Mouse (Mus musculus) mammary gland, adult 2 months (tissue): ENCODE results near the gene Olfr1555-ps1. TPM values are rescaled to one million over a fixed set of nuclear protein-coding genes. Genes with fewer than 3 reads are reported as not detected.

Source experiments
- polyA plus RNA-seq: library from polyadenylated mRNA; depleted of rRNA; stranded (reverse); fragments of >200 nt; gene quantifications from 2 replicates; pipeline ENCODE4 v1.2.3, GENCODE M21; 2012; ENCODE audit warnings: low replicate concordance; rRNA removed

Olfr1555-ps1 gene
- not detected in 2 replicates for polyA plus RNA-seq

GRCm38 (mm10) chr19:12170062-12170599 lies at the start of gene Olfr1555-ps1:
TSS of gene Olfr1555-ps1 (minus strand) at chr19:12170112.

GRCm38 (mm10) chr19:12200334-12200733 lies 30.4 kb upstream of the Olfr1555-ps1 start, which contains the start of gene Olfr1431:
TSS of gene Olfr1431 (plus strand) at chr19:12200634.

GRCm38 (mm10) chr19:12123103-12123502 lies 46.8 kb downstream of the Olfr1555-ps1 start, which contains the start of gene Olfr76:
TSS of gene Olfr76 (minus strand) at chr19:12123203.

GRCm38 (mm10) chr19:12115797-12116196 lies 54.1 kb downstream of the Olfr1555-ps1 start, which contains the start of gene Olfr1428:
TSS of gene Olfr1428 (minus strand) at chr19:12115897.

Other genes starting within 250 kb of the Olfr1555-ps1 start
- 10.3 and 21.0 TPM in 2 replicates for gene Osbp, start 204.2 kb downstream of the Olfr1555-ps1 start, polyA plus RNA-seq
- not detected in 2 replicates for gene Olfr1423, start 128.8 kb downstream of the Olfr1555-ps1 start, polyA plus RNA-seq
- gene Olfr1424, start 107.4 kb downstream of the Olfr1555-ps1 start, polyA plus RNA-seq: not detected in 2 replicates
- gene Olfr1425, start 92.4 kb downstream of the Olfr1555-ps1 start, polyA plus RNA-seq: not detected in 2 replicates
- gene Olfr1426, start 78.1 kb downstream of the Olfr1555-ps1 start, polyA plus RNA-seq: not detected in 2 replicates
- gene Olfr1427, start 66.8 kb downstream of the Olfr1555-ps1 start, polyA plus RNA-seq: not detected in 2 replicates
- gene Olfr1428, start 54.2 kb downstream of the Olfr1555-ps1 start, polyA plus RNA-seq: not detected in 2 replicates
- not detected in 2 replicates for gene Olfr76, start 46.9 kb downstream of the Olfr1555-ps1 start, polyA plus RNA-seq
- not detected in 2 replicates for gene Olfr1431, start 30.5 kb upstream of the Olfr1555-ps1 start, polyA plus RNA-seq
- gene Olfr1432, start 62.5 kb upstream of the Olfr1555-ps1 start, polyA plus RNA-seq: not detected in 2 replicates
- gene Olfr262, start 71.5 kb upstream of the Olfr1555-ps1 start, polyA plus RNA-seq: not detected in 2 replicates
- not detected in 2 replicates for gene Olfr235, start 90.9 kb upstream of the Olfr1555-ps1 start, polyA plus RNA-seq
- gene Olfr1434, start 109.7 kb upstream of the Olfr1555-ps1 start, polyA plus RNA-seq: not detected in 2 replicates
- not detected in 2 replicates for gene Olfr1436, start 129.0 kb upstream of the Olfr1555-ps1 start, polyA plus RNA-seq
- gene Olfr1437, start 155.0 kb upstream of the Olfr1555-ps1 start, polyA plus RNA-seq: not detected in 2 replicates
- not detected in 2 replicates for gene Olfr1438-ps1, start 165.8 kb upstream of the Olfr1555-ps1 start, polyA plus RNA-seq
- not detected in 2 replicates for gene Olfr1440, start 217.2 kb upstream of the Olfr1555-ps1 start, polyA plus RNA-seq
- not detected in 2 replicates for gene Olfr1441, start 247.3 kb upstream of the Olfr1555-ps1 start, polyA plus RNA-seq